Mouse (Mus musculus) heart, adult 2 months (tissue): ENCODE measurements around the gene Epb41l2.

Experiments used
- CTCF ChIP-seq: fragments of 200-600 bp; IDR thresholded peaks from 2 replicates; pipeline ENCODE4 v1.8.1; 2022; ENCODE audit warnings: antibody characterized with exemption, mild to moderate bottlenecking, moderate library complexity
- EP300 ChIP-seq: fragments of 200-500 bp; IDR thresholded peaks from 2 replicates; pipeline ENCODE4 v1.6.1; 2011; ENCODE audit warnings: low read depth, low read length, control low read depth; ENCODE audit not compliant: insufficient read depth
- POLR2A ChIP-seq: fragments of 200-500 bp; IDR thresholded peaks from 2 replicates; pipeline ENCODE4 v1.6.1; 2011; ENCODE audit warnings: mild to moderate bottlenecking, low read depth, low read length, control low read depth; ENCODE audit not compliant: insufficient read depth

GRCm38 (mm10) chr10:25403813-25404701 lies 44.5 kb downstream of the Epb41l2 start:
- TF ChIP-seq CTCF: no peak
- no peak for TF ChIP-seq EP300
- TF ChIP-seq POLR2A: no peak
